Mouse (Mus musculus) megakaryocyte-erythroid progenitor cell, adult 5 weeks (primary cell): ENCODE measurements around the gene Togaram1. TPM values are rescaled to one million over a fixed set of nuclear protein-coding genes. Genes with fewer than 3 reads are reported as not detected.

Experiments used
- polyA plus RNA-seq: library from polyadenylated mRNA; stranded (reverse); fragments of >175 nt; gene quantifications from 2 replicates; pipeline ENCODE4 v1.2.3, GENCODE M21; 2012

Togaram1 gene
- polyA plus RNA-seq = 4.6 and 5.2 TPM in 2 replicates

GRCm38 (mm10) chr12:64965124-64966026 lies at the start of gene Togaram1, which contains the start of gene Klhl28:
TSS of gene Togaram1 (plus strand) at chr12:64965804.
TSS of gene Klhl28 (minus strand) at chr12:64965534.

GRCm38 (mm10) chr12:64917578-64918471 lies 47.8 kb upstream of the Togaram1 start, which contains the start of gene Gm527:
TSS of gene Gm527 (plus strand) at chr12:64917906.

GRCm38 (mm10) chr12:65036190-65036870 lies 70.7 kb downstream of the Togaram1 start, which contains the start of gene Prpf39:
TSS of gene Prpf39 (plus strand) at chr12:65036333.

Other genes with a start within 250 kb of the Togaram1 start
- 0.97 and 2.1 TPM in 2 replicates for gene Gm527, start 47.9 kb upstream of the Togaram1 start, polyA plus RNA-seq
- 0.31 and 0.47 TPM in 2 replicates for gene Klhl28, start 270 bp upstream of the Togaram1 start, polyA plus RNA-seq
- 12.8 and 13.3 TPM in 2 replicates for gene Prpf39, start 70.5 kb downstream of the Togaram1 start, polyA plus RNA-seq
- 129 and 152 TPM in 2 replicates for gene Fkbp3, start 108.2 kb downstream of the Togaram1 start, polyA plus RNA-seq
- gene Fancm, start 109.8 kb downstream of the Togaram1 start, polyA plus RNA-seq = 2.4 TPM in 2 replicates
- gene Mis18bp1, start 206.8 kb downstream of the Togaram1 start, polyA plus RNA-seq = 3.4 and 4.4 TPM in 2 replicates